Mouse (Mus musculus) lung, embryonic 14.5 days (tissue): Measurements from ENCODE around the gene Defb21. TPM values are rescaled to one million over a fixed set of nuclear protein-coding genes. Genes with fewer than 3 reads are reported as not detected.

Experiments
- ATAC-seq: fragments of 200-750 bp; cut with Nextera tagmentation; 2 replicates; pipeline ENCODE4 v1.8.0; 2017; ENCODE audit warnings: mild to moderate bottlenecking, moderate TSS enrichment, moderate library complexity; ENCODE audit not compliant: insufficient read depth
- DNase-seq: peaks from one replicate; pipeline ENCODE4 v3.0.0-alpha.2; 2015
- H3K27ac ChIP-seq: fragments of 300-500 bp; sonication (generic); 2 replicates; pipeline ENCODE4 v1.5.1; 2014; ENCODE audit warnings: low read depth, mild to moderate bottlenecking, moderate library complexity
- H3K27me3 ChIP-seq: fragments of 300-500 bp; sonication (generic); 2 replicates; pipeline ENCODE4 v1.6.1; 2014; ENCODE audit warnings: low read length, control low read depth; ENCODE audit not compliant: insufficient read depth
- H3K36me3 ChIP-seq: fragments of 300-500 bp; sonication (generic); 2 replicates; pipeline ENCODE4 v1.6.1; 2014; ENCODE audit warnings: control low read depth; ENCODE audit not compliant: insufficient read depth
- H3K4me1 ChIP-seq: fragments of 300-500 bp; sonication (generic); 2 replicates; pipeline ENCODE4 v1.6.1; 2014; ENCODE audit warnings: antibody characterized with exemption, control low read depth; ENCODE audit not compliant: insufficient read depth
- H3K4me2 ChIP-seq: fragments of 300-500 bp; sonication (generic); 2 replicates; pipeline ENCODE4 v1.6.1; 2014; ENCODE audit warnings: mild to moderate bottlenecking
- H3K4me3 ChIP-seq: fragments of 300-500 bp; sonication (generic); 2 replicates; pipeline ENCODE4 v1.5.1; 2014; ENCODE audit warnings: low read depth, low read length
- H3K9ac ChIP-seq: fragments of 300-500 bp; sonication (generic); 2 replicates; pipeline ENCODE4 v1.6.1; 2014
- H3K9me3 ChIP-seq: fragments of 300-500 bp; sonication (generic); 2 replicates; pipeline ENCODE4 v1.6.1; 2016; ENCODE audit warnings: low read depth, low read length, control low read depth
- CTCF ChIP-seq: IDR thresholded peaks from 2 replicates; pipeline ENCODE4 v1.5.1; 2016; ENCODE audit warnings: antibody characterized with exemption, low read depth
- WGBS: fragments of 180-500 bp; shearing (Covaris S2); extraction: QIAGEN DNeasy Blood & Tissue Kit; methylation state at CpG from one replicate; pipeline ENCODE4 v1.1.7; 2014; 5-methylcytosine and 5-hydroxymethylcytosine counted together
- polyA plus RNA-seq: library from polyadenylated mRNA; unstranded; fragments of >200 nt; fragmentation: Nextera tagmentation; extraction: Ambion mirVana; gene quantifications from 2 replicates; pipeline ENCODE4 v1.2.1, GENCODE M21; 2014

Gene Defb21
- polyA plus RNA-seq, 1 experiment from 2014 or later, result not detected

- TF ChIP-seq CTCF, result peak; percentile 79
- no peak overlapping the region for H3K27ac ChIP-seq
- no peak for ATAC-seq
- peak; percentile 89 for DNase-seq
- peak overlapping the region; percentile 43 for H3K4me2 ChIP-seq
- H3K9ac ChIP-seq, result no peak overlapping the region
- 10% methylated on average over 16 of the region's 16 CpGs for WGBS
- H3K4me3 ChIP-seq, result no peak overlapping the region
- no peaks in the 10 kb centered on the region for H3K4me1 ChIP-seq
- no peaks in the 10 kb centered on the region for H3K36me3 ChIP-seq
- no peaks in the 10 kb centered on the region for H3K27me3 ChIP-seq
- no peaks in the 10 kb centered on the region for H3K9me3 ChIP-seq
These were observed 18.6 kb upstream of the Defb21 start for GRCm38 (mm10) chr2:152553774-152554423.

- no peak overlapping the region for H3K4me2 ChIP-seq
- no peak overlapping the region for H3K9ac ChIP-seq
- no peak for DNase-seq
- H3K4me3 ChIP-seq, result no peak overlapping the region
- ATAC-seq, result no peak
- H3K36me3 ChIP-seq, result no peaks in the 10 kb centered on the region
- no peak for TF ChIP-seq CTCF
- H3K4me1 ChIP-seq, result no peaks in the 10 kb centered on the region
- no peak overlapping the region for H3K27ac ChIP-seq
- no peaks in the 10 kb centered on the region for H3K9me3 ChIP-seq
- no peaks in the 10 kb centered on the region for H3K27me3 ChIP-seq
- 77% methylated on average over 7 of the region's 7 CpGs for WGBS
These were observed 15.9 kb upstream of the Defb21 start for GRCm38 (mm10) chr2:152556655-152557054.

GRCm38 (mm10) chr2:152569038-152569437 is 3.5 kb upstream of the Defb21 start, which contains the start of gene Gm17416:
Gene Gm17416 (plus strand): TSS chr2:152569338.
- no peaks in the 10 kb centered on the region for H3K27me3 ChIP-seq
- DNase-seq, result no peak
- H3K4me1 ChIP-seq, result no peaks in the 10 kb centered on the region
- H3K4me2 ChIP-seq, result no peak within 1 kb of the TSS
- H3K9ac ChIP-seq, result no peak within 1 kb of the TSS
- H3K36me3 ChIP-seq, result no peaks in the 10 kb centered on the region
- no peak within 1 kb of the TSS for H3K4me3 ChIP-seq
- no peaks in the 10 kb centered on the region for H3K9me3 ChIP-seq
- no peak for ATAC-seq
- H3K27ac ChIP-seq, result no peak within 1 kb of the TSS
- TF ChIP-seq CTCF, result no peak
- 85% methylated on average over 5 of the region's 5 CpGs for WGBS

GRCm38 (mm10) chr2:152569881-152570280 is 2.7 kb upstream of the Defb21 start:
- Histone ChIP-seq H3K9me3 (no peaks in the 10 kb centered on the region), H3K9ac (no peak overlapping the region), H3K4me3 (no peak overlapping the region), H3K27ac (no peak overlapping the region), H3K27me3 (no peaks in the 10 kb centered on the region), H3K36me3 (no peaks in the 10 kb centered on the region), H3K4me1 (no peaks in the 10 kb centered on the region), H3K4me2 (no peak overlapping the region)
- TF ChIP-seq CTCF, result no peak
- 68% methylated on average over 4 of the region's 4 CpGs for WGBS
- DNase-seq (no peak), ATAC-seq (no peak)

- Histone ChIP-seq H3K36me3 (no peaks in the 10 kb centered on the region), H3K4me3 (no peak overlapping the region), H3K4me2 (no peak overlapping the region), H3K9ac (no peak overlapping the region), H3K9me3 (no peaks in the 10 kb centered on the region), H3K4me1 (no peaks in the 10 kb centered on the region), H3K27ac (no peak overlapping the region), H3K27me3 (no peaks in the 10 kb centered on the region)
- ATAC-seq, result no peak
- no peak for DNase-seq
- WGBS, result 58% methylated on average over 6 of the region's 6 CpGs
- no peak for TF ChIP-seq CTCF
These were observed 2.2 kb upstream of the Defb21 start for GRCm38 (mm10) chr2:152570313-152570712.

- WGBS, result 85% methylated on average over 8 of the region's 8 CpGs
These were observed 940 bp downstream of the Defb21 start for GRCm38 (mm10) chr2:152573484-152573883.

GRCm38 (mm10) chr2:152580107-152580506 is 7.6 kb downstream of the Defb21 start, which contains the start of gene Defb19:
Gene Defb19 (minus strand): TSS chr2:152580312.
- DNase-seq (no peak), ATAC-seq (no peak)
- Histone ChIP-seq H3K4me3 (no peak within 1 kb of the TSS), H3K27ac (no peak within 1 kb of the TSS), H3K36me3 (no peaks in the 10 kb centered on the region), H3K9ac (no peak within 1 kb of the TSS), H3K27me3 (no peaks in the 10 kb centered on the region), H3K9me3 (no peaks in the 10 kb centered on the region), H3K4me1 (no peaks in the 10 kb centered on the region), H3K4me2 (no peak within 1 kb of the TSS)
- WGBS, result 49% methylated on average over 7 of the region's 7 CpGs
- TF ChIP-seq CTCF, result no peak

More at GRCm38 (mm10) chr2:152573484-152573883, 940 bp downstream of the Defb21 start:
- H3K36me3 ChIP-seq, result no peaks in the 10 kb centered on the region
- no peak overlapping the region for H3K4me3 ChIP-seq
- ATAC-seq (no peak), DNase-seq (no peak)
- H3K9ac ChIP-seq, result no peak overlapping the region
- TF ChIP-seq CTCF, result no peak
- no peaks in the 10 kb centered on the region for H3K9me3 ChIP-seq
- H3K4me2 ChIP-seq, result no peak overlapping the region
- no peaks in the 10 kb centered on the region for H3K27me3 ChIP-seq
- no peak overlapping the region for H3K27ac ChIP-seq
- H3K4me1 ChIP-seq, result no peaks in the 10 kb centered on the region

GRCm38 (mm10) chr2:152580612-152581011 is 8.1 kb downstream of the Defb21 start:
- ATAC-seq, result no peak
- Histone ChIP-seq H3K9ac (no peak overlapping the region), H3K27ac (no peak overlapping the region), H3K4me1 (no peaks in the 10 kb centered on the region), H3K36me3 (no peaks in the 10 kb centered on the region), H3K4me2 (no peak overlapping the region), H3K4me3 (no peak overlapping the region), H3K27me3 (no peaks in the 10 kb centered on the region), H3K9me3 (no peaks in the 10 kb centered on the region)
- no peak for DNase-seq
- no peak for TF ChIP-seq CTCF
- 61% methylated on average over 11 of the region's 11 CpGs for WGBS
